Mouse (Mus musculus): ENCODE data around the gene Pald1. TPM values are rescaled to one million over a fixed set of nuclear protein-coding genes. Genes with fewer than 3 reads are reported as not detected.

The Pald1 gene
- polyA plus RNA-seq (2012; ENCODE audit: low replicate concordance): 1.5 and 1.6 TPM in 2 replicates

DNA sequence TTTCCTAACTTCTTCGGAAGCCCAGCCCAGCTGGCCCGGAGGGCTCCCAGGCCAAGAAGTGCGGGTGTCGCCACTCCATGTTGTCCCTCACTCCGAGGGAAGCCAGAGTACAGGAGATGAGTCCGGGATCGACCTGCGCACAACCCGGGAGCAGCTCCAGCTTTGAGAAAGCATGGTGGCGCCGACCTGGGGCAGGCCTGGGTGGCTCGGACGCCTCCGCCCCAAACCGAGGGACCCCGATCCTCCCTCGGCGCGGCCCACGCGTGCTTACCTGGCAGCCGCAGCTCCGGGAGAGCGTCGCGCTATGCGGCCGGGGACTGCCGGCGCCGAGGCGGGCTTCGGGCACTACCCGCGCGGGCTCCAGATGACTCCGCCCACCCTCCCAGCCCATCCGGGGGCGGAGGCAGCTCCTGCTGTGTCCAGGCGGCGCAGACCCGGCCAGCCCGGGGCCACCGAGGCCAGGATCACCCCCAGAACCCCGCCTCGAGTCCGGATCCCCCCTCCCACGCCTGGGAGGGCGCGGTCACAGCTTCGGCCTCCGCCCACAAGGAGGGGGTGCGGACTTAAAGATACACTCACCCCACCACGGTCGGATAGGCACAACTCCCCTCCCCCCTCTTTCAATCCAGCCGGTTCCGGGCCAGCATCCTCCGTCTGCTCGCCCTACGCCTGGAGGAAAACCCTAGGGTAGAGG, at the start of gene Pald1:
Pald1 (minus strand) TSS at position 510 of the 694 bp plus-strand sequence.

DNA sequence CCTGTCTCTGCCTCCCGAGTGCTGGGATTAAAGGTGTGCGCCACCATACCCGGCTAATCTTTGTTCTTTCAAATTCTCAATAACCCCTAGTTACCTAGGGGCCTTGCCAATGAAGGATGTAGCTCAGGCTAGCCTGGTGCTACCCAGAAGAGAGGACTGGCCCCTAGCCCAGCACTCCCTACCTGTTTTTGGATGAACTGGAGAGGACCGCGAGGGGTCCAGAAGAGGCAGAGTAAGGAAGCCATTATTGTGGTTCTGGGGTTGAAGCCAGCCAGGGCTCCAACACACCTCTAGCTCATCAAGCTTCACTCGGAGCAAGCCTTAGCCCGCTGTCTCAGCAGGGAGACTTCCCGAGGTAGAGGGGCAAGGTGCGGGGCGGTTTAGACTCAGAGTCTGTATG, 34.3 kb upstream of the Pald1 start, which contains the start of gene Nodal:
Nodal (plus strand) TSS at position 301 of the 400 bp plus-strand sequence.

DNA sequence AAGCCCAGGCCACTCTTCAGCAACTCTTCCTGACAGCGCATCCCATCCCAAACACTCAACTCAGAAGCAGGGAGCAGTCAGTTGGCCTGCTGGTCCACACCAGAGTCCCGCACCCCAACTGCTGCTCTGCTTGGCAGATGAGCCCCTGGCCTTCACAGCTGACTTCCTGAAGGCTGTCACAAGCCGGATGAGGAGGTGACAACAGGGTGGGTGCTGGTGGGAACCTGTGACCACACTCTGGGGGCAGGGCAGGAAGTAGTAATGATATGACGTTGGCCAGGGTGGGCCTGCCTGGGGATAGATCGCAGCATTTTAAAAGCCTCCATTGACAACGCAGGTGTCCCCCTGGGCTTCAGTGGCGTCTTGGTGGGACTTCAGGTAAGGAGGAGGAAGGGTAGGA, 85.9 kb downstream of the Pald1 start, which contains the start of gene Prf1:
Prf1 (plus strand) TSS at position 357 of the 400 bp plus-strand sequence.

DNA sequence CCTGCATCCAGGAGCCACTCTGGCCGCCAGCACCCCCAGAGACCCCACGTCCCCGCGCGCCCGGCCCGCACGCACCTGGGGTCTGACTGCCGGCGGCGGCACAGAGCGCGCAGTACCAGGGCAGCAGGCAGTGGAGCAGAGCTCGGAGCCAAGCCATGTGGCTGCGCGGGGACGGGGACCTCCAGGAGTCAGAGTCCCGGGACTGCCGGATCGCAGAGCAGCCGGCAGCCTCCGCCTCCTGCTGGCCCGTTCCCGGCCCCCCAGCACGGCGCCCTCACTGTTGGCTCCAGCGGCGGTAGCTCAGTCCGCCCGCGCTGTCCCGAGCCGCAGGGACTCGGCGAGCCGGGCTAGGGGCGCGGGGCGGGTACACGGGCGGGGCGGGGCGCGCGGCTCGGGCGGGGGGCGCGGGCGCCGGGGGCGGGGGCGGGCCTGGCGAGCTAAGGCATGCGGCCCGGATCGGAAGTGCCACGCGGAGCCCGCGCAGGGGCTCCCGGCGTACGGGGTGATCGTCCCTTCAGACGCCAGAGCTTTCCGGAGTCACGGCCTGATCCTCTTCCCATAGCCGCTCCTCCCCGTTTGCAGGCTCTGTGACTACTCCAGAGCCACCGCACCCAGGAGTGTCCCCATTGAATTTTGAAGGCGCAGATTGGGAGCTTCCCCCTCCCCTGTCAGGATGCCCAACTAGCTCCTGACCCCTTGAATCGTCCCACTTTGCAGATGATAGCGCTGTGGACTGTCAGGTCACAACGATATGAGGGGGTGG, 110.1 kb downstream of the Pald1 start, which contains the start of gene Adamts14:
Adamts14 (minus strand) TSS at position 358 of the 763 bp plus-strand sequence.

Other genes starting within 250 kb of the Pald1 start
- gene Sgpl1, start 235.8 kb downstream of the Pald1 start, polyA plus RNA-seq (2012; ENCODE audit: low replicate concordance): 8.1 and 12.9 TPM in 2 replicates
- gene Tbata, start 211.6 kb downstream of the Pald1 start, polyA plus RNA-seq (2012; ENCODE audit: low replicate concordance): not detected in 2 replicates
- gene Adamts14, start 110.1 kb downstream of the Pald1 start, polyA plus RNA-seq (2012; ENCODE audit: low replicate concordance): 2.2 and 3.1 TPM in 2 replicates
- gene Prf1, start 85.7 kb downstream of the Pald1 start, polyA plus RNA-seq (2012; ENCODE audit: low replicate concordance): 0.93 and 6.3 TPM in 2 replicates
- gene Nodal, start 34.4 kb upstream of the Pald1 start, polyA plus RNA-seq (2012; ENCODE audit: low replicate concordance): not detected in 2 replicates
- 130 and 157 TPM in 2 replicates for gene Eif4ebp2, start 69.1 kb upstream of the Pald1 start, polyA plus RNA-seq (2012; ENCODE audit: low replicate concordance)
- 6.7 and 49.3 TPM in 2 replicates for gene Lrrc20, start 92.3 kb upstream of the Pald1 start, polyA plus RNA-seq (2012; ENCODE audit: low replicate concordance)
- not detected in 2 replicates for gene Npffr1, start 212.0 kb upstream of the Pald1 start, polyA plus RNA-seq (2012; ENCODE audit: low replicate concordance)

Data from leukemia stem cell, adult 10-12 weeks (primary cell).